Mouse (Mus musculus) MEL (cell line): ENCODE data around the gene Aqp7. TPM values are rescaled to one million over a fixed set of nuclear protein-coding genes. Genes with fewer than 3 reads are reported as not detected.
A peak's percentile ranks its signal among the peaks of the same experiment; 100 is the strongest.

Source experiments
- DNase-seq: peaks from one replicate; pipeline ENCODE4 v3.0.0; 2011; ENCODE audit warnings: low read depth, low spot score
- H3K27ac ChIP-seq: 2 replicates; pipeline ENCODE4 v1.5.1; 2012; ENCODE audit warnings: low read depth, mild to moderate bottlenecking, control low read depth, low read length, moderate library complexity; ENCODE audit not compliant: control insufficient read depth
- H3K27me3 ChIP-seq, 2 experiments: fragments of 150-350 bp in 1 of 2; sonication (generic) in 1 of 2; 2 replicates each; pipeline ENCODE4 v1.6.1; 2012; ENCODE audit warnings: low read length in 2 of 2, mild to moderate bottlenecking in 2 of 2, improper control_type of control experiment in 1 of 2, moderate library complexity in 1 of 2; ENCODE audit not compliant: insufficient read depth in 2 of 2, control insufficient read depth in 1 of 2
- H3K36me3 ChIP-seq, 2 experiments: 2 replicates each; pipeline ENCODE4 v1.6.1; 2012 to 2014; ENCODE audit warnings: low read length in 2 of 2, improper control_type of control experiment in 1 of 2, inconsistent platforms in 1 of 2, mild to moderate bottlenecking in 1 of 2; ENCODE audit not compliant: insufficient read depth in 2 of 2, control insufficient read depth in 1 of 2
- H3K4me1 ChIP-seq, 2 experiments: fragments of 150-350 bp in 1 of 2; sonication (generic) in 1 of 2; 2 replicates each; pipeline ENCODE4 v1.6.1; 2012; ENCODE audit warnings: low read length in 2 of 2, improper control_type of control experiment in 1 of 2, mild to moderate bottlenecking in 1 of 2; ENCODE audit not compliant: insufficient read depth in 2 of 2, control insufficient read depth in 1 of 2
- H3K4me3 ChIP-seq, 2 experiments: fragments of 150-350 bp in 1 of 2; sonication (generic) in 1 of 2; 2 replicates each; pipeline ENCODE4 v1.5.1; 2012; ENCODE audit warnings: low read depth in 2 of 2, low read length in 2 of 2, mild to moderate bottlenecking in 2 of 2, moderate library complexity in 2 of 2, control low read depth in 1 of 2, improper control_type of control experiment in 1 of 2; ENCODE audit not compliant: control insufficient read depth in 1 of 2, insufficient read depth in 1 of 2
- H3K79me2 ChIP-seq: 2 replicates; pipeline ENCODE4 v1.6.1; 2012; ENCODE audit warnings: mild to moderate bottlenecking, low read length, moderate library complexity; ENCODE audit not compliant: control insufficient read depth, poor library complexity, insufficient read depth
- H3K9ac ChIP-seq: 2 replicates; pipeline ENCODE4 v1.6.1; 2012; ENCODE audit warnings: low read depth, mild to moderate bottlenecking, control low read depth, low read length, moderate library complexity; ENCODE audit not compliant: control insufficient read depth, poor library complexity, severe bottlenecking
- H3K9me3 ChIP-seq: fragments of 150-350 bp; sonication (generic); replicated peaks from 2 replicates; pipeline ENCODE4 v1.6.1; 2012; ENCODE audit warnings: mild to moderate bottlenecking, low read length, improper control_type of control experiment, moderate library complexity; ENCODE audit not compliant: insufficient read depth
- CHD2 ChIP-seq: IDR thresholded peaks from 2 replicates; pipeline ENCODE4 v1.6.1; 2011; ENCODE audit warnings: low read length, improper control_type of control experiment
- CTCF ChIP-seq, 3 experiments: IDR thresholded peaks in 2 of 3; conservative IDR thresholded peaks in 1 of 3; 2 replicates each; pipeline ENCODE4 v1.5.1; 2011 to 2012; ENCODE audit warnings: low read length in 3 of 3, low read depth in 2 of 3, mild to moderate bottlenecking in 2 of 3, improper control_type of control experiment in 1 of 3, inconsistent platforms in 1 of 3, mixed read lengths in 1 of 3, moderate library complexity in 1 of 3; ENCODE audit not compliant: control insufficient read depth in 1 of 3, insufficient read depth in 1 of 3, poor library complexity in 1 of 3, severe bottlenecking in 1 of 3
- E2F4 ChIP-seq: IDR thresholded peaks from 2 replicates; pipeline ENCODE4 v1.6.1; 2011; ENCODE audit warnings: low read depth, low read length, improper control_type of control experiment, borderline replicate concordance
- EP300 ChIP-seq, 2 experiments: IDR thresholded peaks; 2 replicates each; pipeline ENCODE4 v1.6.1; 2011; ENCODE audit warnings: improper control_type of control experiment in 2 of 2, low read length in 2 of 2, low read depth in 1 of 2, mild to moderate bottlenecking in 1 of 2
- HCFC1 ChIP-seq: IDR thresholded peaks from 2 replicates; pipeline ENCODE4 v1.6.1; 2012; ENCODE audit warnings: low read depth, mild to moderate bottlenecking, inconsistent platforms, low read length, improper control_type of control experiment, moderate library complexity
- MAX ChIP-seq: IDR thresholded peaks from 2 replicates; pipeline ENCODE4 v1.6.1; 2011; ENCODE audit warnings: low read length, improper control_type of control experiment
- MYB ChIP-seq: IDR thresholded peaks from 2 replicates; pipeline ENCODE4 v1.6.1; 2011; ENCODE audit warnings: mild to moderate bottlenecking, low read depth, low read length, improper control_type of control experiment
- NELFE ChIP-seq: IDR thresholded peaks from 2 replicates; pipeline ENCODE4 v1.6.1; 2011; ENCODE audit warnings: low read depth, low read length, improper control_type of control experiment
- NRF1 ChIP-seq: IDR thresholded peaks from 2 replicates; pipeline ENCODE4 v1.6.1; 2014; ENCODE audit warnings: low read depth, mild to moderate bottlenecking, inconsistent platforms, low read length, improper control_type of control experiment, moderate library complexity; ENCODE audit not compliant: poor library complexity, insufficient read depth, severe bottlenecking
- POLR2A ChIP-seq, 2 experiments: IDR thresholded peaks; 2 replicates each; pipeline ENCODE4 v1.6.1; 2011 to 2012; ENCODE audit warnings: low read length in 2 of 2, mild to moderate bottlenecking in 2 of 2, control low read depth in 1 of 2, improper control_type of control experiment in 1 of 2, low read depth in 1 of 2, moderate library complexity in 1 of 2; ENCODE audit not compliant: control insufficient read depth in 1 of 2, insufficient read depth in 1 of 2, poor library complexity in 1 of 2
- POLR2AphosphoS5 ChIP-seq: IDR thresholded peaks from 2 replicates; pipeline ENCODE4 v1.6.1; 2012; ENCODE audit warnings: low read depth, borderline replicate concordance, mild to moderate bottlenecking, inconsistent platforms, low read length, moderate library complexity, mixed read lengths
- RAD21 ChIP-seq: IDR thresholded peaks from 2 replicates; pipeline ENCODE4 v1.6.1; 2011; ENCODE audit warnings: mild to moderate bottlenecking, low read depth, low read length, improper control_type of control experiment
- SIN3A ChIP-seq: IDR thresholded peaks from 2 replicates; pipeline ENCODE4 v1.6.1; 2012; ENCODE audit warnings: low read length, improper control_type of control experiment, inconsistent platforms
- SMC3 ChIP-seq: IDR thresholded peaks from 2 replicates; pipeline ENCODE4 v1.6.1; 2011; ENCODE audit warnings: low read depth, low read length, improper control_type of control experiment
- UBTF ChIP-seq: IDR thresholded peaks from 2 replicates; pipeline ENCODE4 v1.6.1; 2012; ENCODE audit warnings: low read depth, mild to moderate bottlenecking, inconsistent platforms, low read length, improper control_type of control experiment, moderate library complexity, borderline replicate concordance; ENCODE audit not compliant: insufficient read depth
- USF1 ChIP-seq: IDR thresholded peaks from 2 replicates; pipeline ENCODE4 v1.6.1; 2014; ENCODE audit warnings: low read depth, mild to moderate bottlenecking, inconsistent platforms, low read length, improper control_type of control experiment, moderate library complexity
- ZC3H11A ChIP-seq: IDR thresholded peaks from 2 replicates; pipeline ENCODE4 v1.6.1; 2012; ENCODE audit warnings: low read depth, mild to moderate bottlenecking, inconsistent platforms, low read length, improper control_type of control experiment
- ZKSCAN1 ChIP-seq: IDR thresholded peaks from 2 replicates; pipeline ENCODE4 v1.6.1; 2012; ENCODE audit warnings: low read depth, mild to moderate bottlenecking, inconsistent platforms, low read length, improper control_type of control experiment, moderate library complexity
- ZNF384 ChIP-seq: IDR thresholded peaks from 2 replicates; pipeline ENCODE4 v1.6.1; 2012; ENCODE audit warnings: low read depth, mild to moderate bottlenecking, inconsistent platforms, low read length, improper control_type of control experiment
- polyA plus RNA-seq, 2 experiments: library from polyadenylated mRNA; stranded (reverse) in 1 of 2; unstranded in 1 of 2; fragments of >175 nt in 1 of 2; fragments of >200 nt in 1 of 2; gene quantifications; 2 replicates each; pipeline versions ENCODE4 v1.2.1 to v1.2.4; 2012; ENCODE audit warnings: low replicate concordance in 2 of 2, low read depth in 1 of 2; ENCODE audit not compliant: insufficient read length in 2 of 2, insufficient read depth in 1 of 2, missing spikeins in 1 of 2
- total RNA-seq: library from RNA; depleted of rRNA; stranded (reverse); fragments of 300-350 nt; gene quantifications from 2 replicates; pipeline ENCODE4 v1.2.3, GENCODE M21; 2012

Aqp7 gene
- total and polyA plus RNA-seq, 3 experiments, result 0.06 TPM; not detected in 2

DNA sequence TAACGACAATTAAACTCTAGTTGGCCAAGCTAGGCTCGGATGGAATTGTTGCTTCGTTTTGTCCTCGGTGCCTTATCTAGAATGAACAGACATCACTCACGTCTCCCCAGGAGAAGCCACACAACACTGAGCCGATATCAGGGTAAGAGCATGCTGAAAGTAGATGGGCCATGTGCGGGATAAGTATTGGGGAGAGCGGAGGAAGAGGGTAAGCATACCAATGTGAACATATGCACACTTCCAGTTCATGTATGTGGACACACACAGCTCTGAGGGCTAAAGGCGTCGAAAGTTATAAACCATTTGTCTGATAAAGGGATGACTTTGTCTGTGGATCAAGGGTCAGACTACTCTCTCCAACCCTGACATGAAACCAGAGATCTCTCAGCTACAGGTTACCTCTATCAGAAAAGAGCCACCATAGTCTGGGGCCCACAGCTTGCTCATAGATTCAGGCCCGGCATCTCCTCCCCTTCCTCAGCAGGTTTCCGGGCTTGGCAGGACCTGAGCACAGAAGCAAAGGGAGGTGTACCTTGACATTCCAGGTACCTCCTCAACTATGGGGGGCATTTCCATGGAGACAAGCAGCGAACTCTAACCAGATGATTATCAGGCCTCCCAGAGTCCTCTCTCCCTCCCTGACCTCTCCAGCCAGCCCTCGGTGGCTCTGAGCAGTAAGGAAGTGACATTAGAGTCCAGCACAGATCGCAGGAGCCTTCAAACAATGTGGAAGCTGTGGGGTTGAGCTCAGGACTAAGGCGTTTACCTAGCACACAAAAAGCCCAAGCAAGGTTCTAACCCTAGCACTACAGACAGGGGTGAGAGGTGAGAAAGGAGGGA, 39.7 kb upstream of the Aqp7 start (continued):
- TF ChIP-seq CTCF (IDR thresholded peaks at IDR 0.05 in 2 of 3, conservative IDR thresholded peaks at IDR 0.05 in 1 of 3; ENCODE audit: control insufficient read depth in 1 of 3, insufficient read depth in 1 of 3, low read depth in 2 of 3, low read length in 3 of 3, poor library complexity in 1 of 3, severe bottlenecking in 1 of 3) (no peak), POLR2A (IDR thresholded peaks at IDR 0.05; ENCODE audit: control insufficient read depth in 1 of 2, insufficient read depth in 1 of 2, low read depth in 1 of 2, low read length in 2 of 2, poor library complexity in 1 of 2) (peak in 1 of 2 experiments; percentile 57; a peak in 2 of 4 replicates), SMC3 (no peak), HCFC1 (peak; percentile 54; the same call in 1 of the 2 replicates), ZC3H11A (no peak), E2F4 (no peak), MAX (peak; percentile 97), RAD21 (no peak), MYB (no peak), ZNF384 (no peak), EP300 (IDR thresholded peaks at IDR 0.05; ENCODE audit: low read depth in 1 of 2, low read length in 2 of 2) (peak; percentile 95 to 96), CHD2 (no peak), UBTF (0 out of 2 replicates have a peak, but pooled peaks have one; percentile 26), POLR2AphosphoS5 (no peak; the same call in 1 of the 2 replicates), USF1 (no peak), SIN3A (peak; percentile 91), NELFE (peak; percentile 31; the same call in 1 of the 2 replicates), ZKSCAN1 (no peak), NRF1 (no peak; the same call in 1 of the 2 replicates)

DNA sequence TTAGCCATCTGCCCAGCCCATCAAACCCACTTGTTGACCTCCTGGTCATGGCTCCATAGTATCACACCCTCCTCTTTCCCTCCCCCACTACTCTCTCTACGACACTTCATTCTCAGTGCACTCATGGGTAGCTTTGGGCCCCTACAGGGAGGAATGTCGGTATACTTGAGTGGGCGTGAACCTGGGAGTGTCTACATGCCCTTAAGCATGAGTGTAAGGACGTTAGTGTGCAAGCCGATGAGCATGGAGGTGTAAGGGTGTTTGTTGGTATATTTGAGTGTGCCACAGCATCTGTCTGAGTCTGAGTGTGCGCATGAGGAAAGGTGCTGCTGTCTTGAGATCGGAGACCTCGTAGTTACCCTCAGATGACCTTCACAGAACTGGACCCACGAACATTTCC, 39.0 kb upstream of the Aqp7 start:
- Histone ChIP-seq H3K27me3 (no peaks in the 10 kb centered on the region), H3K36me3 (peaks cover 0 to 37% of the 10 kb centered on the region in 2 experiments; a peak in 2 of 4 replicates), H3K4me1 (peaks cover 28 to 47% of the 10 kb centered on the region in 2 experiments)

More for the DNA sequence above, 39.0 kb upstream of the Aqp7 start:
- Histone ChIP-seq H3K9ac (peak overlapping the region; percentile 13; the same call in 1 of the 2 replicates), H3K9me3 (no peaks in the 10 kb centered on the region), H3K79me2 (no peaks in the 10 kb centered on the region), H3K27ac (peak overlapping the region; percentile 95), H3K4me3 (no peak overlapping the region)
- DNase-seq, result no peak
- TF ChIP-seq CTCF (IDR thresholded peaks at IDR 0.05 in 2 of 3, conservative IDR thresholded peaks at IDR 0.05 in 1 of 3; ENCODE audit: control insufficient read depth in 1 of 3, insufficient read depth in 1 of 3, low read depth in 2 of 3, low read length in 3 of 3, poor library complexity in 1 of 3, severe bottlenecking in 1 of 3), result no peak
- TF ChIP-seq NELFE, result 0 out of 2 replicates have a peak, but pooled peaks have one; percentile 2
